Mouse (Mus musculus) monocyte, adult 5-6 weeks (primary cell): ENCODE data around the gene Mier1. TPM values are rescaled to one million over a fixed set of nuclear protein-coding genes. Genes with fewer than 3 reads are reported as not detected.

Source experiments
- ATAC-seq: fragments of 153-309, 156-312 bp; replicated peaks from 2 replicates; pipeline ENCODE4 v1.8.0; 2017; ENCODE audit warnings: mild to moderate bottlenecking; ENCODE audit not compliant: low TSS enrichment, insufficient number of reproducible peaks, severe bottlenecking, poor library complexity, low FRiP score
- total RNA-seq: library from RNA; stranded (forward); fragments of 200-1000, 200-491, 200-594 nt; gene quantifications from 3 replicates; pipeline ENCODE4 v1.2.3, GENCODE M21; 2017

Mier1 gene
- total RNA-seq, result 169 to 216 TPM (median 182 TPM) in 3 replicates

GRCm38 (mm10) chr4:103114184-103115111 lies at the start of gene Mier1, which contains the start of gene Wdr78:
Gene Mier1, plus strand, starts transcription at chr4:103114390.
Gene Wdr78, minus strand, starts transcription at chr4:103114555.
- peak; percentile 96 for ATAC-seq

DNA sequence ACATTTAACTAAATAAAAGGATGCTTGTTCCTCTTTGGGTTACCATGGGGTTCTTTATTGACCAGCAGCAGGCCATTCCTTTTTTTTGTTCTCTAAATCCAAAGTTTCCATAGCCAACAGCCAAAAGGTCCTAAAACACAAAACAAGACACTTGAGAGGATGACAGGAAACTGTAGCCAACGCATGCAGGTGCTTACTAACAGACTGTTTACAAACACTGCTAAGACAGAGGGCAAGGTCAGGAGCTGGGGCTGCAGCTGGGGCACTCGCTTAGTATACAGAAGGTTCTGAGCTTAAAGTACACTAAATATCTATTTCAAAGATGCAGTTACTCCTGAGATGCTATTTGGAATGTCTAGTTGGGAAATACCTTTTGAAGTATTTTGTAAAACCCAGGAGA lies 49.8 kb upstream of the Mier1 start:
- no peak for ATAC-seq

DNA sequence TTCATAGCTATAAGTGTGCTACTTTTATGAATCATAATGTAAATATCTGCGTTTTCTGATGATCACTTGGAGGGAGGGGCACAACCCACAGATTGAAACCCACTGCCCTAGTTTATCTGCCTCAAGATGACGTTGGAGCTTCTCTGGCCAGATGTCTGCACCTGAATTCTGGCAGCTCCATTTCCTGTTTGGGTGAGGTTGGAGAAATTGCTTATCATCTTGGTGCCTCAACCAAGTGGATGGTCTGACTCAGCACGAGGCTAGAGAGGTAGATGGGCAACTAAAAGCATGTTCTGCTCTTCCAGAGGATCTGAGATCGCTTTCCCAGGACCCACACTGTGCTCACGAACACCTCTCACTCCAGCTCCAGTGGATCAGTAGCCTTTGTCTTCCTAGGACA lies 49.2 kb upstream of the Mier1 start:
- no peak for ATAC-seq

GRCm38 (mm10) chr4:103067906-103068655 lies 46.1 kb upstream of the Mier1 start:
- ATAC-seq, result no peak

GRCm38 (mm10) chr4:103070631-103071030 lies 43.6 kb upstream of the Mier1 start:
- no peak for ATAC-seq

DNA sequence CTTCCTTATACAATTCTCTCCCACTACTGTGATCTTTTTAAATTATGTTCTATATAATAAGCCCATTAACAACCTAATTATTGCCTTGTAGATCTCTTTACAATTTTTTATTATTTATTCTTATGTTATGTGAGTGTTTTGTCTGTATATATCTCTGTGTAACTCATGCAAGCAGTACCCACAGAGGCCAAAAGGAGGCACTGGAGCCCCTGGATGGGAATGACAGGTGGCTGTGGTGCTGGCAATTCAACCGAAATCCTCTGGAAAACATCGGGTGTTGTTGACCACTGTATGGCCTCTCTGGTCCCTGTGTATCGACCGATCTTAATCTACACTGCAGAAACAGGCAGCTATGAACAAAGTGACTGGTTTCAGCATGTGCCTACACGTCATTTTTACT lies 29.0 kb upstream of the Mier1 start:
- no peak for ATAC-seq

DNA sequence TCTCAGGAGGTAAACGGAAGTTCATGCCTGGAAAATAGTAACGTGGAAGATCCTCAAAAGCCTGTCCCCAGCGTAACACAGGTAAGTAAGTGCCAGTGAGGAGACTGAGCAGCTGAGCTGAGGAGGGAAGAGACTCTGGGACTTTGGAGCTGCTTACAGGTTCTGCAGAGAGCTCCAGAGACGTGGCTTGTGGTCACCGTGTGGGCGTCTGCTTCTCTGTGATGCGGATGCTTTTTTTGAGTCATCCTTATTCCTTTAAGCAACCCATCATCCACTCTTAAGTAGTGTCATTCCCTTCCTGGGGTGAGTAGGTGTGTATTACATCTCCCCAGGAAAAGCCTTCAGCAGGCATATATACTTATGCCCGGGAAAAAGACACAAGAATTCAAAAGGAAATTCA lies 18.3 kb upstream of the Mier1 start:
- ATAC-seq, result no peak

GRCm38 (mm10) chr4:103098532-103098931 lies 15.7 kb upstream of the Mier1 start:
- ATAC-seq, result no peak

- ATAC-seq, result no peak
Observed at GRCm38 (mm10) chr4:103112651-103113050, 1.5 kb upstream of the Mier1 start.

DNA sequence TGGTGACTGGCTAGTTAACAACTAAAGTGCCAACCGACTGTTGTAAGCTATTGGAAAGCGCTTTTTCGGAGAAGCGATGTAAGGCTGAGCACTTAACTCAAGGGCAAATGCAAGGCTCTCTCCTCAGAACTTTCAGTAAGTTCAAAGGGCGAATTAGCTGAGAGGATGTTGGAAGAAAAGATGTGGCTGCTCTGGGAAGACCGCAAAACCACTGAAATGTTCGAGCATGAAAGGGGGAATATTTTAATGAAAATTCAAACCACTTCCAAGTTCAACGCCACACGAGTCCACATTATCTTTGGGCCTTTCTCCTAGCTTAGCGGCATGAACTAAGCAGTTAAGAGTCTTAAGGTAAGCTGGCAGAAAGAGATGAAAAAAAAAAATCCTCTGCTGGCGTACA lies 788 bp upstream of the Mier1 start:
- no peak for ATAC-seq

GRCm38 (mm10) chr4:103118888-103119228 lies 4.7 kb downstream of the Mier1 start:
- no peak for ATAC-seq

DNA sequence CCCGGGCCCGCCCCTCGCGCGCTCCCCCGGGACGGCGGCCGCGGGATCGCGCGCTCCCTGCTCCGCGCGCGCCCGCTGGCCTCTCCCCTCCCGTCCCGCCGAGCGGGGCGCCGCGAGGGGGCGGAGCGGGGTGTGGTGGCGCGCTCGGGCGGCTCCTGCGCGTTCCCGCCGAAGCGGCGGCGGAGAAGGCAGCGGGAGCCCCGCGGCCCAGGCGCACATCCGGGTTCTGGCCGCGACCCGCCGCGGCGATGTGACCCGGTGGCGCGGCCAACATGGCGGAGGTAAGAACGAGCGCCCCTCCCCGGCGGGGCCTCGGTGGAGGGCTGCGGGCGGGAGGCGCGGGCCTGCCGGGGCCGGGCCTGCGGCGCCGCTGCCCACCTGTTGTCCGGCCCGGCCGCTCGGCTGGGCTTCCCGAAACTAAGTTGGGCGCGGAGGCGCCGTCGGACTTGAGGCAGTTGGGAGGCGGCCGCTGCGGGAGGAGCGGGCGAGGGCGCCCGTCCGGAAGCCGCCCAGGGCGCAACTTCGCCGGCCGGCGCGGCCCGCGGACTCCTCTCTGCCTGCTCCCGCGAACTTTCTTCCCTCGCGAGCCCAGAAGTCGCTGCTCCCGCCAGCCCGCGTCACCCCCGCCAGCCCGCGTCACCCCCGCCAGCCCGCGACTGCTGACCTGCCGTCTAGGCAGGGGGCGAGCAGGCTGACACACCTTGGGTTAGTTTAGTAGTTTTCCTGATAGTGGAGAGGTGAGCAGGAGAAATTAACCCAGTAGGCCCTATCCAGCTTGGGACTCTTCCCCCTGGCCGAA lies 5.2 kb downstream of the Mier1 start:
- ATAC-seq, result peak; percentile 8; the same call in 1 of the 2 replicates

GRCm38 (mm10) chr4:103120028-103120384 lies 5.8 kb downstream of the Mier1 start:
- no peak for ATAC-seq

- 0 out of 2 replicates have a peak, but pooled peaks have one; percentile 1 for ATAC-seq
Observed at GRCm38 (mm10) chr4:103120395-103120794, 6.2 kb downstream of the Mier1 start.

DNA sequence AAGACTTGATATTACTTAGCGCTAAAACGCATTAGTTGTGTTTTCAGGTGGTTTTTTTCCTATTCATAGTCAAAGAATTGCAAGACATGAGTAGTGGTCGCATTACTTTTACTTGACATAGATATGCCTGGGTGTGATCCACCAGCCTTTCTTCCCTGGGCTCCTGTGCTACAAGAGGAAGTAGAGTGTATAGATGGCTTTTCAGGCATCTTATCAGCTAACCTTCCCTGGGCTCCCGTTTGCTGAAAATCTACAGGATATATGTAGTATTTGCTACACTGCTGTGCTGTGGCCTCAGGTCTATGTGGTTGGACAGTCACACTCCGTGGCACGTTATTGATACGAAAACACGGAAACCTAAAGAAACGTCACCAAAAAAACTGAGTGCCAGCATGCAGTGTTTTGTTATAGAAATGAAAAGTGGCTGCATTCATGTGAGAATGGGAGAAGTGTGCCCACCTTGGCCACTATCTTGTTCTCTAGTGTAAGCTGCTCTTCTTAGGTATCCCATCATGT lies 6.7 kb downstream of the Mier1 start:
- no peak for ATAC-seq

- no peak for ATAC-seq
Observed at GRCm38 (mm10) chr4:103123086-103123485, 8.9 kb downstream of the Mier1 start.

- ATAC-seq, result no peak
Observed at GRCm38 (mm10) chr4:103123606-103124005, 9.4 kb downstream of the Mier1 start.

DNA sequence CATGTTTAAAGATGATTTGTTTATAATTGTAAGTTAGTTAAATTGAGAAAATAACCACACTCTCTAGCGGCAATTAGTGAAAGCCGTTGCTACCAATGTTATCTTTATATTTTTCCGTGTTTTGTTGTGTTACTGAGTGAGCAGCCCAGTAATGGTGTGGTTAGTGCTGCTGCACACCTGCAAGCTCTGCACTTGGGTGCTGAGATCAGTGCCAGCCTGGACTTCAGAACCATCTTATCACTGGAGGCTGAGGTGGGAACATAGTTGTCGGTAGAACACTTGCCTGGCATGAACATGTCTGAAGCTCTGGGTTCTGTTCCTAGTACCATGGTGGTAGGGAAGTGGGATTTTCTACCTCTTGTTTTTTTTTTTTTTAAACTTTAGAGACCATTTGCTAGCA lies 12.3 kb downstream of the Mier1 start:
- ATAC-seq, result no peak

DNA sequence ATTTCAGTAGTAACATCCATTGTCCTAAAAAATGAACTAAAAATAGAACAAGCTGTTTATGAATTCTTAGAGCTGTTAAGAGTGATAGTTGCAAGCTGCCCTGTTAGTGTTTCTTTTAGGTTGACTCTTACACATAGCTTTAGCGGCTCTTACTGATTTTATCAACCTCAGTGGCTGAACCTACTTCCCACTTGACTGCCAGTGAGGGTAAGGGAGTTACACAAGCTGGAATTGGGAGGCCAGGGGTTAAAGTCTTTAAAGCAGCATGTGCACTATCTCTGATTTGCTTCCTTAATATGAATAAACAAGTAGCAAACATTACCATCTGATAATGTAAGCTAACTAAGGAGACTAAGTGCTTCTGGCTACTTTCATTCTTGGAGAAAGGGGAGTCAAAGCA lies 22.8 kb downstream of the Mier1 start:
- no peak for ATAC-seq
